Mouse (Mus musculus) heart, embryonic 13.5 days (tissue): ENCODE results near the gene Tmx1. TPM values are rescaled to one million over a fixed set of nuclear protein-coding genes. Genes with fewer than 3 reads are reported as not detected.

Source experiments
- ATAC-seq: fragments of 200-750 bp; cut with Nextera tagmentation; 2 replicates; pipeline ENCODE4 v1.8.0; 2017; ENCODE audit warnings: moderate TSS enrichment; ENCODE audit not compliant: insufficient number of reproducible peaks, low FRiP score, low TSS enrichment; ENCODE audit errors: extremely low read depth
- H3K27ac ChIP-seq: fragments of 300-500 bp; sonication (generic); replicated peaks from 2 replicates; pipeline ENCODE4 v1.5.1; 2015; ENCODE audit warnings: moderate library complexity, mild to moderate bottlenecking, inconsistent platforms
- H3K27me3 ChIP-seq: fragments of 300-500 bp; sonication (generic); replicated peaks from 2 replicates; pipeline ENCODE4 v1.6.1; 2015; ENCODE audit warnings: mild to moderate bottlenecking, inconsistent platforms
- H3K36me3 ChIP-seq: fragments of 300-500 bp; sonication (generic); 2 replicates; pipeline ENCODE4 v1.6.1; 2015; ENCODE audit warnings: mild to moderate bottlenecking, inconsistent platforms
- H3K4me1 ChIP-seq: fragments of 300-500 bp; sonication (generic); 2 replicates; pipeline ENCODE4 v1.6.1; 2015; ENCODE audit warnings: inconsistent platforms
- H3K4me2 ChIP-seq: fragments of 300-500 bp; sonication (generic); 2 replicates; pipeline ENCODE4 v1.6.1; 2015; ENCODE audit warnings: inconsistent platforms, mild to moderate bottlenecking, moderate library complexity
- H3K4me3 ChIP-seq: fragments of 300-500 bp; sonication (generic); 2 replicates; pipeline ENCODE4 v1.5.1; 2015; ENCODE audit warnings: moderate library complexity, mild to moderate bottlenecking, inconsistent platforms
- H3K9ac ChIP-seq: fragments of 300-500 bp; sonication (generic); 2 replicates; pipeline ENCODE4 v1.6.1; 2015; ENCODE audit warnings: inconsistent platforms, mild to moderate bottlenecking, moderate library complexity
- H3K9me3 ChIP-seq: fragments of 300-500 bp; sonication (generic); 2 replicates; pipeline ENCODE4 v1.6.1; 2016; ENCODE audit warnings: inconsistent platforms
- WGBS: fragments of 180-500 bp; shearing (Covaris S2); methylation state at CpG from one replicate; pipeline ENCODE4 v1.1.7; 2015; ENCODE audit warnings: mixed read lengths; 5-methylcytosine and 5-hydroxymethylcytosine counted together
- polyA plus RNA-seq: library from polyadenylated mRNA; unstranded; fragments of >200 nt; fragmentation: Nextera tagmentation; extraction: Ambion mirVana; gene quantifications from 2 replicates; pipeline ENCODE4 v1.2.1, GENCODE M21; 2015

The Tmx1 gene
- polyA plus RNA-seq, 1 experiment from 2014 or later = 73.8 TPM

- Histone ChIP-seq H3K4me3 (no peak overlapping the region), H3K9ac (no peak overlapping the region), H3K27me3 (no peaks in the 10 kb centered on the region), H3K4me1 (peaks cover 22% of the 10 kb centered on the region), H3K4me2 (no peak overlapping the region), H3K9me3 (no peaks in the 10 kb centered on the region), H3K36me3 (no peaks in the 10 kb centered on the region), H3K27ac (no peak overlapping the region)
- no peak for ATAC-seq
These were observed 2.9 kb upstream of the Tmx1 start for GRCm38 (mm10) chr12:70449961-70450360.

- WGBS = 73% methylated on average over 3 of the region's 3 CpGs
- H3K4me2 ChIP-seq = peak overlapping the region; percentile 83
- H3K4me3 ChIP-seq = no peak overlapping the region
- H3K9ac ChIP-seq = no peak overlapping the region
- peaks cover 27% of the 10 kb centered on the region for H3K4me1 ChIP-seq
- peak overlapping the region; percentile 40; the same call in 1 of the 2 replicates for H3K27ac ChIP-seq
- ATAC-seq = no peak
- peaks cover 1% of the 10 kb centered on the region for H3K36me3 ChIP-seq
- no peaks in the 10 kb centered on the region for H3K27me3 ChIP-seq
- H3K9me3 ChIP-seq = no peaks in the 10 kb centered on the region
These were observed 1.4 kb upstream of the Tmx1 start for GRCm38 (mm10) chr12:70451533-70451932.

- Histone ChIP-seq H3K9me3 (no peaks in the 10 kb centered on the region), H3K27ac (peak overlapping the region; percentile 84), H3K36me3 (peaks cover 7% of the 10 kb centered on the region), H3K4me1 (peaks cover 27% of the 10 kb centered on the region), H3K9ac (peak overlapping the region; percentile 88), H3K27me3 (no peaks in the 10 kb centered on the region), H3K4me2 (peak overlapping the region; percentile 83), H3K4me3 (peak overlapping the region; percentile 72)
- ATAC-seq = no peak
- 53% methylated on average over 2 of the region's 2 CpGs for WGBS
These were observed 752 bp upstream of the Tmx1 start for GRCm38 (mm10) chr12:70452143-70452542.

- 87% methylated on average over 8 of the region's 8 CpGs for WGBS
- ATAC-seq = no peak
- H3K9ac ChIP-seq = no peak overlapping the region
- peaks cover 27% of the 10 kb centered on the region for H3K4me1 ChIP-seq
- no peaks in the 10 kb centered on the region for H3K9me3 ChIP-seq
- H3K27ac ChIP-seq = no peak overlapping the region
- peaks cover 37% of the 10 kb centered on the region for H3K36me3 ChIP-seq
- no peak overlapping the region for H3K4me3 ChIP-seq
- H3K27me3 ChIP-seq = no peaks in the 10 kb centered on the region
- H3K4me2 ChIP-seq = no peak overlapping the region
These were observed 2.3 kb downstream of the Tmx1 start for GRCm38 (mm10) chr12:70455226-70455625.

GRCm38 (mm10) chr12:70459546-70459945, 6.7 kb downstream of the Tmx1 start:
- Histone ChIP-seq H3K27me3 (no peaks in the 10 kb centered on the region), H3K9ac (no peak overlapping the region), H3K36me3 (peaks cover 74% of the 10 kb centered on the region), H3K4me2 (no peak overlapping the region), H3K4me1 (peaks cover 16% of the 10 kb centered on the region), H3K4me3 (no peak overlapping the region), H3K27ac (no peak overlapping the region), H3K9me3 (no peaks in the 10 kb centered on the region)
- ATAC-seq = no peak
- 92% methylated on average over 1 of the region's 1 CpGs for WGBS

- H3K9ac ChIP-seq = no peak overlapping the region
- ATAC-seq = no peak
- WGBS = 57% methylated on average over 4 of the region's 4 CpGs
- H3K9me3 ChIP-seq = no peaks in the 10 kb centered on the region
- H3K27ac ChIP-seq = peak overlapping the region; percentile 48; the same call in 1 of the 2 replicates
- H3K27me3 ChIP-seq = no peaks in the 10 kb centered on the region
- peaks cover 7% of the 10 kb centered on the region; the same call in 1 of the 2 replicates for H3K4me1 ChIP-seq
- no peak overlapping the region for H3K4me2 ChIP-seq
- H3K4me3 ChIP-seq = no peak overlapping the region
- H3K36me3 ChIP-seq = peaks cover 89% of the 10 kb centered on the region
These were observed 11.1 kb downstream of the Tmx1 start for GRCm38 (mm10) chr12:70464016-70464415.

GRCm38 (mm10) chr12:70475336-70475735, 22.4 kb downstream of the Tmx1 start:
- Histone ChIP-seq H3K4me3 (no peak overlapping the region), H3K27ac (no peak overlapping the region), H3K9ac (no peak overlapping the region), H3K27me3 (no peaks in the 10 kb centered on the region), H3K9me3 (no peaks in the 10 kb centered on the region), H3K36me3 (no peaks in the 10 kb centered on the region), H3K4me1 (no peaks in the 10 kb centered on the region), H3K4me2 (no peak overlapping the region)
- ATAC-seq = no peak
- WGBS = 63% methylated on average over 3 of the region's 3 CpGs

- ATAC-seq = no peak
- H3K4me1 ChIP-seq = no peaks in the 10 kb centered on the region
- no peak overlapping the region for H3K9ac ChIP-seq
- H3K27ac ChIP-seq = no peak overlapping the region
- H3K4me2 ChIP-seq = no peak overlapping the region
- no peaks in the 10 kb centered on the region for H3K27me3 ChIP-seq
- H3K36me3 ChIP-seq = no peaks in the 10 kb centered on the region
- no peak overlapping the region for H3K4me3 ChIP-seq
- no peaks in the 10 kb centered on the region for H3K9me3 ChIP-seq
- 68% methylated on average over 16 of the region's 16 CpGs for WGBS
These were observed 24.1 kb downstream of the Tmx1 start for GRCm38 (mm10) chr12:70476884-70477576.

GRCm38 (mm10) chr12:70477593-70478287, 24.8 kb downstream of the Tmx1 start:
- no peaks in the 10 kb centered on the region for H3K27me3 ChIP-seq
- WGBS = 75% methylated on average over 16 of the region's 16 CpGs
- no peak overlapping the region for H3K4me3 ChIP-seq
- no peaks in the 10 kb centered on the region for H3K36me3 ChIP-seq
- H3K4me2 ChIP-seq = no peak overlapping the region
- no peak overlapping the region for H3K27ac ChIP-seq
- H3K9ac ChIP-seq = no peak overlapping the region
- ATAC-seq = no peak
- no peaks in the 10 kb centered on the region for H3K9me3 ChIP-seq
- H3K4me1 ChIP-seq = no peaks in the 10 kb centered on the region

GRCm38 (mm10) chr12:70485956-70486355, 33.1 kb downstream of the Tmx1 start:
- no peak overlapping the region for H3K4me2 ChIP-seq
- no peaks in the 10 kb centered on the region for H3K4me1 ChIP-seq
- H3K27ac ChIP-seq = no peak overlapping the region
- H3K9ac ChIP-seq = no peak overlapping the region
- H3K36me3 ChIP-seq = no peaks in the 10 kb centered on the region
- 75% methylated on average over 7 of the region's 7 CpGs for WGBS
- H3K4me3 ChIP-seq = no peak overlapping the region
- ATAC-seq = no peak
- H3K27me3 ChIP-seq = no peaks in the 10 kb centered on the region
- no peaks in the 10 kb centered on the region for H3K9me3 ChIP-seq

- no peak overlapping the region for H3K9ac ChIP-seq
- no peak overlapping the region for H3K4me2 ChIP-seq
- H3K36me3 ChIP-seq = no peaks in the 10 kb centered on the region
- WGBS = 63% methylated on average over 6 of the region's 6 CpGs
- H3K4me3 ChIP-seq = no peak overlapping the region
- no peak for ATAC-seq
- H3K9me3 ChIP-seq = no peaks in the 10 kb centered on the region
- no peaks in the 10 kb centered on the region for H3K27me3 ChIP-seq
- no peaks in the 10 kb centered on the region for H3K4me1 ChIP-seq
- H3K27ac ChIP-seq = no peak overlapping the region
These were observed 34.0 kb downstream of the Tmx1 start for GRCm38 (mm10) chr12:70486716-70487480.
